Mouse (Mus musculus) neural tube, embryonic 11.5 days (tissue): Measurements from ENCODE around the gene Nrros. TPM values are rescaled to one million over a fixed set of nuclear protein-coding genes. Genes with fewer than 3 reads are reported as not detected.
A peak's percentile ranks its signal among the peaks of the same experiment; 100 is the strongest.

ENCODE experiments used
- ATAC-seq: fragments of 200-750 bp; cut with Nextera tagmentation; 2 replicates; pipeline ENCODE4 v1.8.0; 2017; ENCODE audit warnings: moderate number of reproducible peaks, mild to moderate bottlenecking, moderate TSS enrichment, moderate library complexity; ENCODE audit not compliant: insufficient read depth, low FRiP score, low TSS enrichment
- DNase-seq: peaks from one replicate; pipeline ENCODE4 v3.0.0-alpha.2; 2015; ENCODE audit warnings: low spot score
- H3K27ac ChIP-seq: fragments of 300-500 bp; sonication (generic); 2 replicates; pipeline ENCODE4 v1.5.1; 2014; ENCODE audit warnings: low read depth, mild to moderate bottlenecking, low read length
- H3K27me3 ChIP-seq: fragments of 300-500 bp; sonication (generic); 2 replicates; pipeline ENCODE4 v1.6.1; 2014; ENCODE audit warnings: mild to moderate bottlenecking, low read length, mixed read lengths; ENCODE audit not compliant: control insufficient read depth, insufficient read depth
- H3K36me3 ChIP-seq: fragments of 300-500 bp; sonication (generic); 2 replicates; pipeline ENCODE4 v1.6.1; 2014; ENCODE audit warnings: mild to moderate bottlenecking, low read length, moderate library complexity, mixed read lengths; ENCODE audit not compliant: control insufficient read depth, insufficient read depth
- H3K4me1 ChIP-seq: fragments of 300-500 bp; sonication (generic); 2 replicates; pipeline ENCODE4 v1.6.1; 2014; ENCODE audit warnings: low read length, mixed read lengths; ENCODE audit not compliant: control insufficient read depth, insufficient read depth
- H3K4me2 ChIP-seq: fragments of 300-500 bp; sonication (generic); 2 replicates; pipeline ENCODE4 v1.6.1; 2014; ENCODE audit warnings: low read depth, mild to moderate bottlenecking, moderate library complexity
- H3K4me3 ChIP-seq: fragments of 300-500 bp; sonication (generic); 2 replicates; pipeline ENCODE4 v1.5.1; 2014; ENCODE audit warnings: low read depth, low read length
- H3K9ac ChIP-seq: fragments of 300-500 bp; sonication (generic); 2 replicates; pipeline ENCODE4 v1.6.1; 2014; ENCODE audit warnings: mild to moderate bottlenecking, low read length
- H3K9me3 ChIP-seq: fragments of 300-500 bp; sonication (generic); 2 replicates; pipeline ENCODE4 v1.6.1; 2016; ENCODE audit warnings: low read length; ENCODE audit not compliant: control insufficient read depth
- WGBS: fragments of 180-500 bp; shearing (Covaris S2); extraction: QIAGEN DNeasy Blood & Tissue Kit; methylation state at CpG from one replicate; pipeline ENCODE4 v1.1.7; 2014; 5-methylcytosine and 5-hydroxymethylcytosine counted together
- polyA plus RNA-seq: library from polyadenylated mRNA; unstranded; fragments of >200 nt; fragmentation: Nextera tagmentation; extraction: Ambion mirVana; gene quantifications from 2 replicates; pipeline ENCODE4 v1.2.1, GENCODE M21; 2014

The Nrros gene
- polyA plus RNA-seq, 1 experiment from 2014 or later, result 8.3 TPM

GRCm38 (mm10) chr16:32189109-32189508 lies 23.7 kb upstream of the Nrros start:
- no peak overlapping the region for H3K4me2 ChIP-seq
- H3K4me1 ChIP-seq, result no peaks in the 10 kb centered on the region
- no peaks in the 10 kb centered on the region for H3K9me3 ChIP-seq
- no peak overlapping the region for H3K9ac ChIP-seq
- WGBS, result 72% methylated on average over 6 of the region's 6 CpGs
- no peaks in the 10 kb centered on the region for H3K36me3 ChIP-seq
- no peaks in the 10 kb centered on the region for H3K27me3 ChIP-seq
- H3K4me3 ChIP-seq, result no peak overlapping the region
- no peak overlapping the region for H3K27ac ChIP-seq
- DNase-seq (no peak), ATAC-seq (no peak)

GRCm38 (mm10) chr16:32186056-32186455 lies 20.7 kb upstream of the Nrros start:
- Histone ChIP-seq H3K36me3 (no peaks in the 10 kb centered on the region), H3K9ac (no peak overlapping the region), H3K9me3 (no peaks in the 10 kb centered on the region), H3K4me2 (no peak overlapping the region), H3K27ac (no peak overlapping the region), H3K4me1 (no peaks in the 10 kb centered on the region), H3K27me3 (no peaks in the 10 kb centered on the region), H3K4me3 (no peak overlapping the region)
- 92% methylated on average over 5 of the region's 5 CpGs for WGBS
- DNase-seq, result no peak
- ATAC-seq, result no peak

GRCm38 (mm10) chr16:32179333-32179901 lies 14.0 kb upstream of the Nrros start, which contains the start of gene Bex6:
TSS of gene Bex6 (plus strand) at chr16:32179823.
- no peaks in the 10 kb centered on the region for H3K36me3 ChIP-seq
- H3K9ac ChIP-seq, result no peak within 1 kb of the TSS
- 88% methylated on average over 6 of the region's 6 CpGs for WGBS
- no peak for ATAC-seq
- H3K4me1 ChIP-seq, result no peaks in the 10 kb centered on the region
- no peak for DNase-seq
- H3K4me2 ChIP-seq, result no peak within 1 kb of the TSS
- H3K27me3 ChIP-seq, result no peaks in the 10 kb centered on the region
- H3K4me3 ChIP-seq, result no peak within 1 kb of the TSS
- H3K27ac ChIP-seq, result no peak within 1 kb of the TSS
- H3K9me3 ChIP-seq, result no peaks in the 10 kb centered on the region

- Histone ChIP-seq H3K9me3 (no peaks in the 10 kb centered on the region), H3K4me2 (0 out of 2 replicates have a peak overlapping the region, but pooled peaks have one; percentile 2), H3K9ac (no peak overlapping the region), H3K4me1 (no peaks in the 10 kb centered on the region), H3K36me3 (no peaks in the 10 kb centered on the region), H3K27me3 (no peaks in the 10 kb centered on the region), H3K4me3 (no peak overlapping the region), H3K27ac (no peak overlapping the region)
- DNase-seq (no peak), ATAC-seq (no peak)
- WGBS, result 52% methylated on average over 18 of the region's 18 CpGs
Measured at GRCm38 (mm10) chr16:32176896-32177686, 11.7 kb upstream of the Nrros start.

GRCm38 (mm10) chr16:32175029-32175428 lies 9.6 kb upstream of the Nrros start:
- 85% methylated on average over 4 of the region's 4 CpGs for WGBS
- H3K9me3 ChIP-seq, result no peaks in the 10 kb centered on the region
- H3K4me2 ChIP-seq, result no peak overlapping the region

GRCm38 (mm10) chr16:32174340-32175005 lies 9.1 kb upstream of the Nrros start:
- ATAC-seq, result no peak
- H3K9ac ChIP-seq, result no peak overlapping the region
- no peaks in the 10 kb centered on the region for H3K4me1 ChIP-seq
- no peak overlapping the region for H3K27ac ChIP-seq
- H3K4me2 ChIP-seq, result no peak overlapping the region
- no peaks in the 10 kb centered on the region for H3K9me3 ChIP-seq
- no peak overlapping the region for H3K4me3 ChIP-seq
- no peaks in the 10 kb centered on the region for H3K27me3 ChIP-seq
- H3K36me3 ChIP-seq, result no peaks in the 10 kb centered on the region
- DNase-seq, result no peak
- 87% methylated on average over 8 of the region's 8 CpGs for WGBS

More at GRCm38 (mm10) chr16:32175029-32175428, 9.6 kb upstream of the Nrros start:
- Histone ChIP-seq H3K9ac (no peak overlapping the region), H3K4me1 (no peaks in the 10 kb centered on the region), H3K27ac (no peak overlapping the region), H3K4me3 (no peak overlapping the region), H3K36me3 (no peaks in the 10 kb centered on the region), H3K27me3 (no peaks in the 10 kb centered on the region)
- DNase-seq (no peak), ATAC-seq (no peak)

GRCm38 (mm10) chr16:32173401-32173800 lies 8.0 kb upstream of the Nrros start:
- DNase-seq (no peak), ATAC-seq (no peak)
- H3K27ac ChIP-seq, result no peak overlapping the region
- H3K4me1 ChIP-seq, result no peaks in the 10 kb centered on the region
- no peaks in the 10 kb centered on the region for H3K36me3 ChIP-seq
- no peak overlapping the region for H3K4me3 ChIP-seq
- WGBS, result 77% methylated on average over 11 of the region's 11 CpGs
- H3K27me3 ChIP-seq, result no peaks in the 10 kb centered on the region
- H3K9me3 ChIP-seq, result no peaks in the 10 kb centered on the region
- no peak overlapping the region for H3K4me2 ChIP-seq
- no peak overlapping the region for H3K9ac ChIP-seq

- no peak overlapping the region for H3K9ac ChIP-seq
- no peak overlapping the region for H3K27ac ChIP-seq
- DNase-seq, result no peak
- H3K9me3 ChIP-seq, result no peaks in the 10 kb centered on the region
- WGBS, result 91% methylated on average over 5 of the region's 5 CpGs
- no peaks in the 10 kb centered on the region for H3K27me3 ChIP-seq
- H3K4me1 ChIP-seq, result no peaks in the 10 kb centered on the region
- ATAC-seq, result no peak
- no peaks in the 10 kb centered on the region for H3K36me3 ChIP-seq
- H3K4me3 ChIP-seq, result no peak overlapping the region
- H3K4me2 ChIP-seq, result no peak overlapping the region
Measured at GRCm38 (mm10) chr16:32171031-32171731, 5.8 kb upstream of the Nrros start.
